Mouse (Mus musculus): Measurements from ENCODE around the gene Jakmip3. TPM values are rescaled to one million over a fixed set of nuclear protein-coding genes. Genes with fewer than 3 reads are reported as not detected.

Gene Jakmip3
- polyA plus RNA-seq, 1 experiment from 2014 or later = not detected

GRCm38 (mm10) chr7:139100531-139101095 is 160.1 kb downstream of the Jakmip3 start:
- no peak for DNase-seq
- ATAC-seq (ENCODE audit: low read depth) = no peak
- Histone ChIP-seq H3K9me3 (replicated peaks) (no peaks in the 10 kb centered on the region), H3K9ac (no peak overlapping the region), H3K4me1 (replicated peaks) (no peaks in the 10 kb centered on the region), H3K27ac (no peak overlapping the region), H3K27me3 (no peaks in the 10 kb centered on the region), H3K4me3 (replicated peaks) (no peak overlapping the region), H3K4me2 (no peak overlapping the region), H3K36me3 (no peaks in the 10 kb centered on the region)
- 55% methylated on average over 12 of the region's 12 CpGs for WGBS (ENCODE audit: insufficient replicate concordance)

GRCm38 (mm10) chr7:139101286-139101804 is 160.8 kb downstream of the Jakmip3 start:
- no peaks in the 10 kb centered on the region for H3K27me3 ChIP-seq
- no peaks in the 10 kb centered on the region for H3K36me3 ChIP-seq
- no peak overlapping the region for H3K4me2 ChIP-seq
- H3K4me1 ChIP-seq (replicated peaks) = no peaks in the 10 kb centered on the region
- 61% methylated on average over 10 of the region's 10 CpGs for WGBS (ENCODE audit: insufficient replicate concordance)
- ATAC-seq (ENCODE audit: low read depth) (no peak), DNase-seq (no peak)
- H3K9me3 ChIP-seq (replicated peaks) = no peaks in the 10 kb centered on the region
- no peak overlapping the region for H3K9ac ChIP-seq
- H3K27ac ChIP-seq = no peak overlapping the region
- no peak overlapping the region for H3K4me3 ChIP-seq (replicated peaks)

- Histone ChIP-seq H3K9me3 (replicated peaks) (no peaks in the 10 kb centered on the region), H3K4me3 (replicated peaks) (no peak overlapping the region), H3K9ac (no peak overlapping the region), H3K4me2 (no peak overlapping the region), H3K27ac (no peak overlapping the region), H3K27me3 (no peaks in the 10 kb centered on the region), H3K4me1 (replicated peaks) (no peaks in the 10 kb centered on the region), H3K36me3 (no peaks in the 10 kb centered on the region)
- no peak for DNase-seq
- 59% methylated on average over 3 of the region's 3 CpGs for WGBS (ENCODE audit: insufficient replicate concordance)
- no peak for ATAC-seq (ENCODE audit: low read depth)
These were observed 161.3 kb downstream of the Jakmip3 start for GRCm38 (mm10) chr7:139101826-139102225.

- no peak for DNase-seq
- WGBS (ENCODE audit: insufficient replicate concordance) = 55% methylated on average over 10 of the region's 10 CpGs
These were observed 163.4 kb downstream of the Jakmip3 start for GRCm38 (mm10) chr7:139103960-139104381.

GRCm38 (mm10) chr7:139105076-139105475 is 164.5 kb downstream of the Jakmip3 start:
- Histone ChIP-seq H3K9ac (no peak overlapping the region), H3K36me3 (no peaks in the 10 kb centered on the region), H3K27ac (no peak overlapping the region), H3K4me3 (replicated peaks) (no peak overlapping the region), H3K4me1 (replicated peaks) (no peaks in the 10 kb centered on the region), H3K27me3 (no peaks in the 10 kb centered on the region), H3K9me3 (replicated peaks) (no peaks in the 10 kb centered on the region), H3K4me2 (no peak overlapping the region)
- 58% methylated on average over 5 of the region's 5 CpGs for WGBS (ENCODE audit: insufficient replicate concordance)
- DNase-seq (no peak), ATAC-seq (ENCODE audit: low read depth) (no peak)

More at GRCm38 (mm10) chr7:139103960-139104381, 163.4 kb downstream of the Jakmip3 start:
- Histone ChIP-seq H3K27me3 (no peaks in the 10 kb centered on the region), H3K9ac (no peak overlapping the region), H3K4me2 (no peak overlapping the region), H3K4me3 (replicated peaks) (no peak overlapping the region), H3K4me1 (replicated peaks) (no peaks in the 10 kb centered on the region), H3K27ac (no peak overlapping the region), H3K9me3 (replicated peaks) (no peaks in the 10 kb centered on the region), H3K36me3 (no peaks in the 10 kb centered on the region)
- no peak for ATAC-seq (ENCODE audit: low read depth)

GRCm38 (mm10) chr7:139105705-139106104 is 165.2 kb downstream of the Jakmip3 start:
- DNase-seq (no peak), ATAC-seq (ENCODE audit: low read depth) (no peak)
- H3K4me1 ChIP-seq (replicated peaks) = no peaks in the 10 kb centered on the region
- 75% methylated on average over 7 of the region's 7 CpGs for WGBS (ENCODE audit: insufficient replicate concordance)
- no peak overlapping the region for H3K4me2 ChIP-seq
- H3K27me3 ChIP-seq = no peaks in the 10 kb centered on the region
- H3K9ac ChIP-seq = no peak overlapping the region
- no peaks in the 10 kb centered on the region for H3K36me3 ChIP-seq
- no peak overlapping the region for H3K4me3 ChIP-seq (replicated peaks)
- no peaks in the 10 kb centered on the region for H3K9me3 ChIP-seq (replicated peaks)
- H3K27ac ChIP-seq = no peak overlapping the region

- no peak overlapping the region for H3K27ac ChIP-seq
- no peaks in the 10 kb centered on the region for H3K4me1 ChIP-seq (replicated peaks)
- H3K27me3 ChIP-seq = no peaks in the 10 kb centered on the region
- whole genome bisulfite sequencing (ENCODE audit: insufficient replicate concordance) = 63% methylated on average over 9 of the region's 9 CpGs
- no peak overlapping the region for H3K4me3 ChIP-seq (replicated peaks)
- H3K9ac ChIP-seq = no peak overlapping the region
- no peak overlapping the region for H3K4me2 ChIP-seq
- H3K9me3 ChIP-seq (replicated peaks) = no peaks in the 10 kb centered on the region
- DNase-seq (no peak), ATAC-seq (ENCODE audit: low read depth) (no peak)
- H3K36me3 ChIP-seq = no peaks in the 10 kb centered on the region
These were observed 167.5 kb downstream of the Jakmip3 start for GRCm38 (mm10) chr7:139107908-139108650.

GRCm38 (mm10) chr7:139119152-139119774 is 178.7 kb downstream of the Jakmip3 start:
- H3K9ac ChIP-seq = no peak overlapping the region
- H3K9me3 ChIP-seq (replicated peaks) = no peaks in the 10 kb centered on the region
- H3K27me3 ChIP-seq = no peaks in the 10 kb centered on the region
- no peak overlapping the region for H3K4me3 ChIP-seq (replicated peaks)
- no peak overlapping the region for H3K4me2 ChIP-seq
- WGBS (ENCODE audit: insufficient replicate concordance) = 34% methylated on average over 13 of the region's 13 CpGs
- ATAC-seq (ENCODE audit: low read depth) (no peak), DNase-seq (peak; percentile 15)
- no peaks in the 10 kb centered on the region for H3K4me1 ChIP-seq (replicated peaks)
- no peaks in the 10 kb centered on the region for H3K36me3 ChIP-seq
- no peak overlapping the region for H3K27ac ChIP-seq

- 29% methylated on average over 2 of the region's 2 CpGs for WGBS (ENCODE audit: insufficient replicate concordance)
- H3K9ac ChIP-seq = no peak overlapping the region
- H3K4me2 ChIP-seq = no peak overlapping the region
- H3K4me1 ChIP-seq (replicated peaks) = no peaks in the 10 kb centered on the region
- no peaks in the 10 kb centered on the region for H3K9me3 ChIP-seq (replicated peaks)
- no peak for ATAC-seq (ENCODE audit: low read depth)
- H3K27ac ChIP-seq = no peak overlapping the region
- H3K36me3 ChIP-seq = no peaks in the 10 kb centered on the region
- no peak overlapping the region for H3K4me3 ChIP-seq (replicated peaks)
- DNase-seq = no peak
- no peaks in the 10 kb centered on the region for H3K27me3 ChIP-seq
These were observed 179.2 kb downstream of the Jakmip3 start for GRCm38 (mm10) chr7:139119775-139120153.

- H3K9ac ChIP-seq = no peak overlapping the region
- H3K36me3 ChIP-seq = no peaks in the 10 kb centered on the region
- whole genome bisulfite sequencing (ENCODE audit: insufficient replicate concordance) = 53% methylated on average over 4 of the region's 4 CpGs
- DNase-seq (no peak), ATAC-seq (ENCODE audit: low read depth) (no peak)
- H3K9me3 ChIP-seq (replicated peaks) = no peaks in the 10 kb centered on the region
- H3K4me1 ChIP-seq (replicated peaks) = no peaks in the 10 kb centered on the region
- H3K27ac ChIP-seq = no peak overlapping the region
- H3K27me3 ChIP-seq = no peaks in the 10 kb centered on the region
- H3K4me3 ChIP-seq (replicated peaks) = no peak overlapping the region
- H3K4me2 ChIP-seq = no peak overlapping the region
These were observed 185.4 kb downstream of the Jakmip3 start for GRCm38 (mm10) chr7:139125881-139126280.

GRCm38 (mm10) chr7:139126549-139126948 is 186.0 kb downstream of the Jakmip3 start:
- ATAC-seq (ENCODE audit: low read depth) (no peak), DNase-seq (no peak)
- 66% methylated on average over 7 of the region's 7 CpGs for WGBS (ENCODE audit: insufficient replicate concordance)
- H3K4me3 ChIP-seq (replicated peaks) = no peak overlapping the region
- H3K4me2 ChIP-seq = no peak overlapping the region
- H3K4me1 ChIP-seq (replicated peaks) = no peaks in the 10 kb centered on the region
- H3K36me3 ChIP-seq = no peaks in the 10 kb centered on the region
- H3K9me3 ChIP-seq (replicated peaks) = no peaks in the 10 kb centered on the region
- no peak overlapping the region for H3K27ac ChIP-seq
- H3K9ac ChIP-seq = no peak overlapping the region
- no peaks in the 10 kb centered on the region for H3K27me3 ChIP-seq
